Mouse (Mus musculus) ovary, postnatal 10 days (tissue): ENCODE results near the gene Ptprcap.
A peak's percentile ranks its signal among the peaks of the same experiment; 100 is the strongest.

ENCODE experiments used
- DNase-seq: peaks from one replicate; pipeline ENCODE4 v3.0.0; 2022; ENCODE audit warnings: low spot score

Ptprcap gene

GRCm38 (mm10) chr19:4194776-4195650 is 41.6 kb downstream of the Ptprcap start:
- DNase-seq = no peak

GRCm38 (mm10) chr19:4196048-4196447 is 42.6 kb downstream of the Ptprcap start:
- DNase-seq = no peak

- no peak for DNase-seq
Measured at GRCm38 (mm10) chr19:4196548-4196947, 43.1 kb downstream of the Ptprcap start.

GRCm38 (mm10) chr19:4197180-4197579 is 43.8 kb downstream of the Ptprcap start:
- DNase-seq = no peak

GRCm38 (mm10) chr19:4201291-4201909 is 48.0 kb downstream of the Ptprcap start, which contains the start of gene Rad9a:
Gene Rad9a (minus strand): TSS chr19:4201662.
- DNase-seq = peak; percentile 80

GRCm38 (mm10) chr19:4202149-4202548 is 48.7 kb downstream of the Ptprcap start:
- DNase-seq = no peak

- no peak for DNase-seq
Measured at GRCm38 (mm10) chr19:4203148-4203547, 49.7 kb downstream of the Ptprcap start.

GRCm38 (mm10) chr19:4203604-4204326 is 50.4 kb downstream of the Ptprcap start:
- no peak for DNase-seq

GRCm38 (mm10) chr19:4204889-4205288 is 51.5 kb downstream of the Ptprcap start:
- no peak for DNase-seq
